Mouse (Mus musculus) WW6 (cell line): ENCODE results near the gene Tesk1.
A peak's percentile ranks its signal among the peaks of the same experiment; 100 is the strongest.

Experiments used
- DNase-seq: peaks from one replicate; pipeline ENCODE4 v3.0.0-alpha.2; 2013; ENCODE audit warnings: low read depth, low spot score

The Tesk1 gene

GRCm38 (mm10) chr4:43492821-43493185, 51.1 kb downstream of the Tesk1 start, which contains the start of gene Ccdc107:
Gene Ccdc107 (plus strand): TSS chr4:43492900.
- DNase-seq, result peak; percentile 93

DNA sequence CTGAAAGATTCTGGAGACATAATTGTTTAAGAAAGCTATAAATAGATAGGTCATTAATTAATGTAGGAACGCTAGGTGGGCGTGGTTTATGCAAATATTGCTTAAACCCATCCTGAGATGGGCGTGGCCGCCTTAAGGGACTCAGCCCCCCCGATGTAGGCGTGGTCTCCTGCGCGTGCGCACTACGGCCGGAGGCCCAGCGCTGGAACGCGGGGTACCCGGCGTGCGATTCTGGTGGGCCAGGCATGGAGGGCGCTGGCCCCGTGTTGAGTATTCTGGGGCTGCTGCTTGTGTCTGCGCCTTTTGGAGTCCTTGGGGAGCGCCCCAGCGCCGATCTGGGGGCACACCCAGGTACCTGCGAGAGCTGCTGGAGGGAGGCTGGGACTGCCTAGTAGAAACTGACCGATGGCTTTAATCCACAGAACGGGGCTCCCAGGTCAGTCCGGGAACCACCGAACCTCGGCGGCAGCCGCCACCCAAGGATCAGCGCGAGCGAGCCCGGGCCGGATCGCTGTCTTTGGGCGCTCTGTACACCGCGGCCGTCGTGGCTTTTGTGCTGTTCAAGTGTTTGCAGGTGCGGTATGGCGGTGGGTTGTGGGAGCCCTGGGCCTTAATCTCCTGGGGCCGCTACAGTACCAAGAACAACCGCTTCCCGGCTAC, 51.6 kb downstream of the Tesk1 start:
- peak; percentile 80 for DNase-seq

GRCm38 (mm10) chr4:43493846-43494240, 52.1 kb downstream of the Tesk1 start:
- DNase-seq, result no peak

GRCm38 (mm10) chr4:43496587-43496986, 54.8 kb downstream of the Tesk1 start:
- DNase-seq, result no peak

- no peak for DNase-seq
Measured at GRCm38 (mm10) chr4:43497405-43497804, 55.7 kb downstream of the Tesk1 start.
